Mouse (Mus musculus): ENCODE results near the gene Runx2.

GRCm38 (mm10) chr17:44770871-44771270 lies 43.7 kb downstream of the Runx2 start:
- no peak for TF ChIP-seq HCFC1 (IDR thresholded peaks at IDR 0.05; ENCODE audit: borderline replicate concordance, insufficient read depth, low read length)
- no peak for TF ChIP-seq ZC3H11A (IDR thresholded peaks at IDR 0.05; ENCODE audit: borderline replicate concordance, low read depth, low read length)
- no peak for TF ChIP-seq ZNF384 (IDR thresholded peaks at IDR 0.05; ENCODE audit: low read depth, low read length)
- no peak for TF ChIP-seq MAFK (IDR thresholded peaks at IDR 0.05; ENCODE audit: insufficient read depth, low read depth, low read length)

All from ES-E14 (cell line).